Mouse (Mus musculus): ENCODE measurements around the gene Spice1. TPM values are rescaled to one million over a fixed set of nuclear protein-coding genes. Genes with fewer than 3 reads are reported as not detected.
A peak's percentile ranks its signal among the peaks of the same experiment; 100 is the strongest.

Spice1 gene
- polyA plus RNA-seq, 1 experiment from 2014 or later, result 23.9 TPM

DNA sequence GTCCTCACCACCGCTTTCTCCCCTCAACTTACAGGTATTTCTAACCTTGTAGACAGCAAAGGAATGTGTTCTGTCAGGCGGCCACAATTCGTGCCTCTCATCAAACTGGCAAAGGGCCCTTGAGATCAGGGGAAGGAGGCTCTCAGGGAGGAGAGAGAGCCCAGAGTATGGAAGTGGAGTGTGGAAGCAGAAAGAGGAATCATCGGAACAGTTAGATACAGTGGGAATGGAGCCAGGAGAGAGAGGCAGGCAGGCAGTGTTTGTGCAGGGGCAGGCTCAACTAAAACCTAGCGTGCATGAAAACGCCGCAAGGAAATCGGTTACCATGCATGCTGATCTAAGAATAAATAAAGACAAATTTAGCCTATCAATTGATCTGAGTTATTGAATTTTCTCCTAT, 70.7 kb downstream of the Spice1 start:
- Histone ChIP-seq H3K27me3 (replicated peaks) (no peaks in the 10 kb centered on the region), H3K4me3 (no peak overlapping the region), H3K9ac (no peak overlapping the region), H3K36me3 (no peaks in the 10 kb centered on the region), H3K27ac (ENCODE audit: poor library complexity, severe bottlenecking) (no peak overlapping the region), H3K4me1 (replicated peaks) (no peaks in the 10 kb centered on the region), H3K4me2 (0 out of 2 replicates have a peak overlapping the region, but pooled peaks have one; percentile 23), H3K9me3 (replicated peaks) (no peaks in the 10 kb centered on the region)
- ATAC-seq (ENCODE audit: insufficient number of reproducible peaks, low FRiP score), result no peak
- 51% methylated on average over 8 of the region's 8 CpGs for WGBS

GRCm38 (mm10) chr16:44421735-44422134, 74.8 kb downstream of the Spice1 start:
- Histone ChIP-seq H3K27me3 (replicated peaks) (no peaks in the 10 kb centered on the region), H3K4me2 (no peak overlapping the region), H3K4me3 (no peak overlapping the region), H3K9me3 (replicated peaks) (no peaks in the 10 kb centered on the region), H3K4me1 (replicated peaks) (peaks cover 7% of the 10 kb centered on the region; the same call in 1 of the 2 replicates), H3K27ac (ENCODE audit: poor library complexity, severe bottlenecking) (no peak overlapping the region), H3K36me3 (no peaks in the 10 kb centered on the region), H3K9ac (no peak overlapping the region)
- WGBS, result 81% methylated on average over 8 of the region's 8 CpGs
- ATAC-seq (ENCODE audit: insufficient number of reproducible peaks, low FRiP score), result no peak

DNA sequence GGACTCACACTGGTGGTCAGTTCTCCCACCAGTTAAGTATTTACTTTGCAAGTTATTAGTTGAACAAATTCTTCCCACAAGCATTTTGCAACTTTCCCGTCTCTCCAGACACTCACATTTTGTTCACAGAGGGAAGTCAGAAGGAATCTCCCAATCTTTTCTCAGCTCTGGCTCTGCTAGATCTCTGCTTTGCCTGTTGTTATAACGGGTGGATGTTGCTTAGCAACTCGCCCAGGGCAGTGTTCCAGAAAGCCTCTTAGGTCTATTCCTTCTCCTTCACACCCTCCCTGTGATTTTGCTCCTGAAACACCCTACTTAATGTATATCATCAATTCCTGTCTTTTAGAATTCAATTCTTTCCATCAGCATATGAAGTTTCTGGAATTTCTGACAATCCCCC, 76.6 kb downstream of the Spice1 start:
- H3K27ac ChIP-seq (ENCODE audit: poor library complexity, severe bottlenecking), result no peak overlapping the region
- WGBS, result 25% methylated on average over 3 of the region's 3 CpGs
- no peaks in the 10 kb centered on the region for H3K27me3 ChIP-seq (replicated peaks)
- no peak overlapping the region for H3K4me3 ChIP-seq
- peaks cover 7% of the 10 kb centered on the region; the same call in 1 of the 2 replicates for H3K4me1 ChIP-seq (replicated peaks)
- no peak overlapping the region for H3K4me2 ChIP-seq
- no peak overlapping the region for H3K9ac ChIP-seq
- ATAC-seq (ENCODE audit: insufficient number of reproducible peaks, low FRiP score), result no peak
- H3K9me3 ChIP-seq (replicated peaks), result no peaks in the 10 kb centered on the region
- no peaks in the 10 kb centered on the region for H3K36me3 ChIP-seq

- whole genome bisulfite sequencing, result 73% methylated on average over 5 of the region's 5 CpGs
- Histone ChIP-seq H3K4me1 (replicated peaks) (peaks cover 4% of the 10 kb centered on the region; the same call in 1 of the 2 replicates), H3K4me2 (no peak overlapping the region), H3K9ac (no peak overlapping the region), H3K4me3 (no peak overlapping the region), H3K27ac (ENCODE audit: poor library complexity, severe bottlenecking) (no peak overlapping the region), H3K9me3 (replicated peaks) (no peaks in the 10 kb centered on the region), H3K36me3 (no peaks in the 10 kb centered on the region), H3K27me3 (replicated peaks) (no peaks in the 10 kb centered on the region)
- no peak for ATAC-seq (ENCODE audit: insufficient number of reproducible peaks, low FRiP score)
Measured at GRCm38 (mm10) chr16:44428456-44428855, 81.5 kb downstream of the Spice1 start.

GRCm38 (mm10) chr16:44430021-44430420, 83.1 kb downstream of the Spice1 start:
- WGBS, result 54% methylated on average over 7 of the region's 7 CpGs

DNA sequence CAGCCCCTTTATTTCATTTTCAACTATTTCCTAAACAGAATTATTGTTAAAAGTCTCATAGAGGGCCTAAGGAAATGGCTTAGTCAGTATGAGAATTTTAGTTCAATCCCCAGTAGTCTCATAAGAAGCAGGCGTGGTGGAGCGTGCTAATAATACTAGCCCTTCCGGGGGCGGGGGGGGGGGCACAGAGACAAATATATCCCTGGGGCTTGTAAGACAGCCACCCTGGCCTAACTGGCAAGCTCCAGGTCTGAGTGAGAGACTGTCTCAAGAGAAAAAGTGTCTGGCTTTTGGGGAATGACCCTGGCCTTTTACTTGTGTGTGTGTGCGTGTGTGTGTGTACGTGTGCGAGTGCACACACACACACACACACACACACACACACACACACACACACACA, 88.0 kb downstream of the Spice1 start:
- Histone ChIP-seq H3K4me2 (no peak overlapping the region), H3K9ac (no peak overlapping the region), H3K4me1 (replicated peaks) (no peaks in the 10 kb centered on the region), H3K9me3 (replicated peaks) (no peaks in the 10 kb centered on the region), H3K27ac (ENCODE audit: poor library complexity, severe bottlenecking) (no peak overlapping the region), H3K36me3 (no peaks in the 10 kb centered on the region), H3K27me3 (replicated peaks) (no peaks in the 10 kb centered on the region), H3K4me3 (no peak overlapping the region)
- 75% methylated on average over 7 of the region's 7 CpGs for WGBS
- no peak for ATAC-seq (ENCODE audit: insufficient number of reproducible peaks, low FRiP score)

More at GRCm38 (mm10) chr16:44430021-44430420, 83.1 kb downstream of the Spice1 start:
- Histone ChIP-seq H3K4me3 (no peak overlapping the region), H3K27me3 (replicated peaks) (no peaks in the 10 kb centered on the region), H3K27ac (ENCODE audit: poor library complexity, severe bottlenecking) (no peak overlapping the region), H3K36me3 (no peaks in the 10 kb centered on the region), H3K4me1 (replicated peaks) (no peaks in the 10 kb centered on the region), H3K9ac (no peak overlapping the region), H3K9me3 (replicated peaks) (no peaks in the 10 kb centered on the region), H3K4me2 (no peak overlapping the region)
- ATAC-seq (ENCODE audit: insufficient number of reproducible peaks, low FRiP score), result no peak

DNA sequence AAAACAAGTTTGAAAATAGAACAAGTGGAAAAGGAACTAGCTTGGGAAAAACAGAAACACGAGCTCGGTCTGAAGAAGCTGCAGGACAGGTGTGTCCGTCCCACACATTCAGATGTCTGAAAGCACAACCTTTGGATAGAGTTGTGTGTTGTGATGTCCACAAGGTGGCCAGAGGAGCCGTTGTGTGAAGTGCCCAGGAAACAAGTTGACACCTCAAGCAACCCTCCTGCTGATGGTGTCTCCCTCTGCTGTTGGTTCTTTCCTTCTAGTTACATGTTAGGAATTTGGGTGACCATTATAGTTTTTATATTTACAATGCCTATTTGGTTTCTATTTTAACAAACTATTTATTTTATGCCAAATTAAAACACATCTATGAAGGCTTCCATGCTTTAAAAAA, 88.6 kb downstream of the Spice1 start:
- H3K9me3 ChIP-seq (replicated peaks), result no peaks in the 10 kb centered on the region
- H3K36me3 ChIP-seq, result no peaks in the 10 kb centered on the region
- H3K27ac ChIP-seq (ENCODE audit: poor library complexity, severe bottlenecking), result no peak overlapping the region
- no peaks in the 10 kb centered on the region for H3K4me1 ChIP-seq (replicated peaks)
- no peak for ATAC-seq (ENCODE audit: insufficient number of reproducible peaks, low FRiP score)
- no peak overlapping the region for H3K4me2 ChIP-seq
- H3K27me3 ChIP-seq (replicated peaks), result no peaks in the 10 kb centered on the region
- WGBS, result 69% methylated on average over 4 of the region's 4 CpGs
- H3K9ac ChIP-seq, result no peak overlapping the region
- H3K4me3 ChIP-seq, result no peak overlapping the region

Other genes starting within 250 kb of the Spice1 start
- gene Atp6v1a, start 207.4 kb upstream of the Spice1 start, polyA plus RNA-seq (2016; fragmentation: Nextera tagmentation; extraction: Ambion mirVana), result 38.3 and 38.6 TPM in 2 replicates
- 98.7 and 103 TPM in 2 replicates for gene Naa50, start 207.3 kb upstream of the Spice1 start, polyA plus RNA-seq (2016; fragmentation: Nextera tagmentation; extraction: Ambion mirVana)
- gene Usf3, start 173.9 kb upstream of the Spice1 start, polyA plus RNA-seq (2016; fragmentation: Nextera tagmentation; extraction: Ambion mirVana), result 2.4 and 3.2 TPM in 2 replicates
- not detected in 2 replicates for gene Sidt1, start 13.9 kb upstream of the Spice1 start, polyA plus RNA-seq (2016; fragmentation: Nextera tagmentation; extraction: Ambion mirVana)
- 0.10 and 0.19 TPM in 2 replicates for gene Cfap44, start 47.7 kb downstream of the Spice1 start, polyA plus RNA-seq (2016; fragmentation: Nextera tagmentation; extraction: Ambion mirVana)
- 7.9 and 9.3 TPM in 2 replicates for gene Boc, start 211.8 kb downstream of the Spice1 start, polyA plus RNA-seq (2016; fragmentation: Nextera tagmentation; extraction: Ambion mirVana)